Mouse (Mus musculus) liver, embryonic 14.5 days (tissue): Measurements from ENCODE around the gene Pigk. TPM values are rescaled to one million over a fixed set of nuclear protein-coding genes. Genes with fewer than 3 reads are reported as not detected.

Experiments
- ATAC-seq: fragments of 200-750 bp; cut with Nextera tagmentation; 2 replicates; pipeline ENCODE4 v1.8.0; 2017; ENCODE audit warnings: moderate number of reproducible peaks, mild to moderate bottlenecking, moderate library complexity; ENCODE audit not compliant: insufficient read depth
- DNase-seq, 3 experiments: peaks; one replicate each; pipeline ENCODE4 v3.0.0-alpha.2; 2012 to 2013; ENCODE audit warnings: low read depth in 3 of 3, low spot score in 3 of 3
- H3K27ac ChIP-seq: fragments of 300-500 bp; sonication (generic); 2 replicates; pipeline ENCODE4 v1.5.1; 2014; ENCODE audit warnings: moderate library complexity, mild to moderate bottlenecking, control low read depth, inconsistent platforms
- H3K27me3 ChIP-seq: fragments of 300-500 bp; sonication (generic); 2 replicates; pipeline ENCODE4 v1.6.1; 2014; ENCODE audit warnings: mild to moderate bottlenecking, low read length, moderate library complexity; ENCODE audit not compliant: control insufficient read depth, insufficient read depth
- H3K36me3 ChIP-seq: fragments of 300-500 bp; sonication (generic); replicated peaks from 2 replicates; pipeline ENCODE4 v1.6.1; 2014; ENCODE audit warnings: low read depth; ENCODE audit not compliant: control insufficient read depth, insufficient read depth
- H3K4me1 ChIP-seq, 2 experiments: fragments of 200-500 bp in 1 of 2; fragments of 300-500 bp in 1 of 2; sonication (generic) in 1 of 2; replicated peaks; 2 replicates each; pipeline ENCODE4 v1.6.1; 2012 to 2014; ENCODE audit warnings: antibody characterized with exemption in 1 of 2, inconsistent platforms in 1 of 2, low read length in 1 of 2; ENCODE audit not compliant: control insufficient read depth in 2 of 2, insufficient read depth in 2 of 2
- H3K4me2 ChIP-seq: fragments of 300-500 bp; sonication (generic); 2 replicates; pipeline ENCODE4 v1.6.1; 2014; ENCODE audit warnings: low read depth, mild to moderate bottlenecking, control low read depth, moderate library complexity
- H3K4me3 ChIP-seq, 2 experiments: fragments of 200-500 bp in 1 of 2; fragments of 300-500 bp in 1 of 2; sonication (generic) in 1 of 2; 2 replicates each; pipeline ENCODE4 v1.5.1; 2012 to 2014; ENCODE audit warnings: low read depth in 2 of 2, low read length in 2 of 2, mild to moderate bottlenecking in 2 of 2, control low read depth in 1 of 2, inconsistent platforms in 1 of 2, moderate library complexity in 1 of 2; ENCODE audit not compliant: insufficient read depth in 1 of 2
- H3K9ac ChIP-seq: fragments of 300-500 bp; sonication (generic); replicated peaks from 2 replicates; pipeline ENCODE4 v1.6.1; 2014; ENCODE audit warnings: mild to moderate bottlenecking, control low read depth, moderate library complexity
- H3K9me3 ChIP-seq: fragments of 300-500 bp; sonication (generic); 2 replicates; pipeline ENCODE4 v1.6.1; 2016; ENCODE audit warnings: low read length, mixed read lengths; ENCODE audit not compliant: control insufficient read depth
- CTCF ChIP-seq: IDR thresholded peaks from 2 replicates; pipeline ENCODE4 v1.5.1; 2016; ENCODE audit warnings: antibody characterized with exemption, low read depth, control low read depth
- EP300 ChIP-seq: IDR thresholded peaks from 2 replicates; pipeline ENCODE4 v1.6.1; 2016; ENCODE audit warnings: antibody characterized with exemption, low read depth
- WGBS: fragments of 180-500 bp; shearing (Covaris S2); extraction: QIAGEN DNeasy Blood & Tissue Kit; methylation state at CpG from one replicate; pipeline ENCODE4 v1.1.7; 2014; ENCODE audit not compliant: insufficient replicate concordance; 5-methylcytosine and 5-hydroxymethylcytosine counted together
- polyA plus RNA-seq, 2 experiments: library from polyadenylated mRNA; depleted of rRNA in 1 of 2; stranded (reverse) in 1 of 2; unstranded in 1 of 2; fragments of >200 nt; fragmentation: Nextera tagmentation in 1 of 2; extraction: Ambion mirVana in 1 of 2; gene quantifications; 2 replicates each; pipeline versions ENCODE4 v1.2.1 to v1.2.3; 2012 to 2014

Pigk gene
- polyA plus RNA-seq, 2 experiments: 7.9 to 23.3 TPM

DNA sequence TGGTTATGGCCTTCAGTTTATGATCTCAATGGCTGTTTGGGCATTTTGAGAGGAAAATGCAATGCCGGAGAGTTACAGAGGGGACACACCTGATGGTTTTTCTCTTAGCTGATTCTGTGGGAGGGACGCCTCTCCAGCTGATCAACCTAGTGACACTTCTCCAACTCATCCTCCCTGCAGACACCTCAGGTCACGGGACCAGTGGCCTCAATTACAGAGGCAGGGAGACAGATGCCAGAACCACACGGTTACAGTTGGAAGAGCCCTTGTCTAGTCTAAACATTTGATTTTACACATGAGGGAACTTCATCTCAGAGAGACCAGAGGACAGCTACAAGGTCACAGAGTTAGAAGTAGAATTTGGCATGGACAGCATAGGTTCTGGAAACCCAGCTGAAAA lies 197.7 kb downstream of the Pigk start:
- Histone ChIP-seq H3K4me1 (peaks cover 0 to 11% of the 10 kb centered on the region in 2 experiments; a peak in 2 of 4 replicates), H3K27ac (no peak overlapping the region), H3K4me3 (no peak overlapping the region), H3K9me3 (no peaks in the 10 kb centered on the region), H3K9ac (no peak overlapping the region), H3K4me2 (no peak overlapping the region), H3K27me3 (no peaks in the 10 kb centered on the region), H3K36me3 (no peaks in the 10 kb centered on the region)
- DNase-seq (no peak), ATAC-seq (no peak)
- no peak for TF ChIP-seq CTCF
- TF ChIP-seq EP300: no peak
- WGBS: 54% methylated on average over 4 of the region's 4 CpGs

DNA sequence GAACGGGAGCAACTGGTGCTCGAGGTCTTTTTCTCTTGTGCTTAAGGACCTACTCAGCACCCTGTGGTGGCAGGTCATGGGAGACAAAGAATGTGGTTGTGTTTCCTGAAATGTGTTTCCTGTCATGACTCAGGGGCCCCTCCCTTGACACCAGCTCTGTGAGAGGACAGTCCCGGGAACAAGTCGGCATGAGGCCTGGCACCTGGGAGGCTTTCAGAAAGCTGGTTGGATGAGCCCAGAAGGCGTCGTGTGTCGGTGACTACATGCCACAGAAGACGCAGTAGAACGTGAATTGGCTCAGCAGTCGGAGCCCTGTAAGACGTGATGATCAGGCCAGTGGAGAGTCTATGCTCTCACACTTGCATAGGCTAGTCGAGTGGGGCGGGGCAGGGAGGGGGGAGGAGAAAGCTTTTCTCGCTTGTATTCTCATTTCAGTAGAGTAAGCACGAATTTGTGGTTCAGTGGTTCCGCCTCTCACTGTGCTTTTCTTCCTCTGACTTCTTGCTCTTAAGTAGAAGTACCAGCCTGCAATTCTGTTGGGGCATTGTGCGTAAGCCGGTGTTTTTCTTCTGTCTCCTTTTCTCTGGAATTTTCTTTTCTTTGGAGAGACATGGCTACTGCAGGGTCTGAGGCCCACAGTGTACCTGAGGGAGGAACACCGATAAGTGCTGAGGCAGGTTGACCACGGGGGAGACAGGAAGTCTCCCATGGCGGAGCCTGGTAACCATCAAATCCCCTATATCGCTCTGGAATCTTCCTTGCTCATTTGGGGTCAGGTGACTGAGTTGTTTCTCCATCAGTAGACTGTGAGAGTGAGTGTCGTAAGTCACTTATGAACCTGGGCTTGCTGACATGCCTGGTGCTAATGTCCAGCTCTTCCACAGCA lies 198.6 kb downstream of the Pigk start:
- Histone ChIP-seq H3K4me1 (peaks cover 0 to 11% of the 10 kb centered on the region in 2 experiments; a peak in 2 of 4 replicates), H3K4me3 (peak overlapping the region in 1 of 2 experiments; percentile 8; a peak in 1 of 4 replicates), H3K9ac (no peak overlapping the region), H3K36me3 (no peaks in the 10 kb centered on the region), H3K27me3 (no peaks in the 10 kb centered on the region), H3K27ac (no peak overlapping the region), H3K9me3 (no peaks in the 10 kb centered on the region), H3K4me2 (no peak overlapping the region)
- ATAC-seq: peak; percentile 69
- 24% methylated on average over 23 of the region's 23 CpGs for WGBS
- TF ChIP-seq EP300: no peak
- no peak for TF ChIP-seq CTCF
- DNase-seq: peak in 1 of 3 experiments; percentile 43

DNA sequence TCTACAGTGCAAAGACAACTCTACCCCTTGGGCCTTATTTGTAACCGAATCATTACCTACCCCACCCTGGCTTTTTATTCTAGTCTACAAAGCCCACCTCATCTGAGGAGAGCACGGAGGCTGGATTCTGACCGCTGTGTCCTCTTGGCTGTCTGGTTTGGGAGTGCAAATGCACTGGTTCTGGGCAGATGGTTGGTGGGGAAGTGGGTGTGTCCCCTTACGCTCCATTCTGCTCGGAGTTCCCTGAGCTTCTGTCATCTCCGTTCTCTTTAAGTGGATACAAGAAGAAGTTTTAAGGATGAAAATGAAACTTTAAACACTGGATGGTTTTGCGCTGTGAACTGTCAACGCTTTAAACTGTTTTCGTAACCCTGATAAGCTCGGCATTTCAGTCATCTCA lies 199.2 kb downstream of the Pigk start:
- peaks cover 0 to 11% of the 10 kb centered on the region in 2 experiments; a peak in 2 of 4 replicates for H3K4me1 ChIP-seq
- DNase-seq (no peak), ATAC-seq (no peak)
- no peak overlapping the region for H3K4me3 ChIP-seq
- H3K9me3 ChIP-seq: no peaks in the 10 kb centered on the region
- no peak overlapping the region for H3K4me2 ChIP-seq
- no peaks in the 10 kb centered on the region for H3K27me3 ChIP-seq
- no peaks in the 10 kb centered on the region for H3K36me3 ChIP-seq
- WGBS: 63% methylated on average over 10 of the region's 10 CpGs
- H3K9ac ChIP-seq: no peak overlapping the region
- no peak overlapping the region for H3K27ac ChIP-seq
- TF ChIP-seq CTCF: no peak
- no peak for TF ChIP-seq EP300

DNA sequence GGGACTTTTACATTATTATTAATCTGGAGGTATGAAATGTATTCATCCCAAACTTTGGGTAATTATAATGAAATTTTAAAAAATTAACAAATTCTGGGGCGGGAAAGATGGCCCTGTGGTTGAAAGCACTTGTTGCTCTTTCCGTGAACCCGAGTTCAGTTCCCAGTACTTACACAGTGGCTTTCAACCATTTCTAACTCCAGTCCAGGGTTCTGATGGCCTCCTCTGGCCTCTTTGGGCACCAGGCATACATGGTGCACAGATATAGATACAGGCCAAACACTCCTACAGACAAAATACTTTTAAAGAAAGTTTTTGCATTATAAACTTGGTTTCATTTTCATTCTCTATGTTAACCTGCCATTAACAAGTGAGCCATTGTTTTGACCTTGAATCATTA lies 199.7 kb downstream of the Pigk start:
- Histone ChIP-seq H3K36me3 (no peaks in the 10 kb centered on the region), H3K27ac (no peak overlapping the region), H3K4me1 (peaks cover 0 to 11% of the 10 kb centered on the region in 2 experiments; a peak in 2 of 4 replicates), H3K27me3 (no peaks in the 10 kb centered on the region), H3K9ac (no peak overlapping the region), H3K9me3 (no peaks in the 10 kb centered on the region), H3K4me3 (no peak overlapping the region), H3K4me2 (no peak overlapping the region)
- ATAC-seq (no peak), DNase-seq (no peak)
- 80% methylated on average over 3 of the region's 3 CpGs for WGBS
- TF ChIP-seq CTCF: no peak

DNA sequence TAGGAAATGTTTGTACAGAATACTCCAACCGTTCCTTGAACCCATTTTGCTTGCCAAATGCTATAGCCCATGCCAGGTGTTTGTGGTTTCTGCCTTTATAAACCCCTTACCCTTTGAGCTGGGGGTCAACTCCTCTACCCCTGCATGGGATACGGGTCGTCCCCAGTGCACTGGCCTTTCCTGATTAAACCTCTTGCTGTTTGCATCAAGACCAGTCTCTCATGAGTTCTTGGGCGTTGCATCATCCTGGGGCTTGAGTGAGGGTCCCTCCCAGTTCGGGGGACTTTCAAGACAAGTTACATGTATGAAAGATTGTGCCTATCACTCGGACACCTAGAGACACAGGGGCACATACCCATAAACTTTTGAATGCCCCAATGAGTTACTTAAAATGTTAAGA lies 200.5 kb downstream of the Pigk start:
- ATAC-seq (no peak), DNase-seq (no peak)
- TF ChIP-seq CTCF: no peak
- no peak for TF ChIP-seq EP300
- H3K27ac ChIP-seq: no peak overlapping the region
- no peak overlapping the region for H3K4me3 ChIP-seq
- 56% methylated on average over 6 of the region's 6 CpGs for WGBS
- no peak overlapping the region for H3K4me2 ChIP-seq
- no peak overlapping the region for H3K9ac ChIP-seq
- H3K27me3 ChIP-seq: no peaks in the 10 kb centered on the region
- peaks cover 0 to 11% of the 10 kb centered on the region in 2 experiments; a peak in 2 of 4 replicates for H3K4me1 ChIP-seq
- no peaks in the 10 kb centered on the region for H3K9me3 ChIP-seq
- H3K36me3 ChIP-seq: no peaks in the 10 kb centered on the region
